Mouse (Mus musculus) cerebellum, adult 18-20 months (tissue): ENCODE results near the gene Hoxa3.

Experiments used
- DNase-seq, 2 experiments: peaks; one replicate each; pipeline ENCODE4 v3.0.0; 2021

Hoxa3 gene

DNA sequence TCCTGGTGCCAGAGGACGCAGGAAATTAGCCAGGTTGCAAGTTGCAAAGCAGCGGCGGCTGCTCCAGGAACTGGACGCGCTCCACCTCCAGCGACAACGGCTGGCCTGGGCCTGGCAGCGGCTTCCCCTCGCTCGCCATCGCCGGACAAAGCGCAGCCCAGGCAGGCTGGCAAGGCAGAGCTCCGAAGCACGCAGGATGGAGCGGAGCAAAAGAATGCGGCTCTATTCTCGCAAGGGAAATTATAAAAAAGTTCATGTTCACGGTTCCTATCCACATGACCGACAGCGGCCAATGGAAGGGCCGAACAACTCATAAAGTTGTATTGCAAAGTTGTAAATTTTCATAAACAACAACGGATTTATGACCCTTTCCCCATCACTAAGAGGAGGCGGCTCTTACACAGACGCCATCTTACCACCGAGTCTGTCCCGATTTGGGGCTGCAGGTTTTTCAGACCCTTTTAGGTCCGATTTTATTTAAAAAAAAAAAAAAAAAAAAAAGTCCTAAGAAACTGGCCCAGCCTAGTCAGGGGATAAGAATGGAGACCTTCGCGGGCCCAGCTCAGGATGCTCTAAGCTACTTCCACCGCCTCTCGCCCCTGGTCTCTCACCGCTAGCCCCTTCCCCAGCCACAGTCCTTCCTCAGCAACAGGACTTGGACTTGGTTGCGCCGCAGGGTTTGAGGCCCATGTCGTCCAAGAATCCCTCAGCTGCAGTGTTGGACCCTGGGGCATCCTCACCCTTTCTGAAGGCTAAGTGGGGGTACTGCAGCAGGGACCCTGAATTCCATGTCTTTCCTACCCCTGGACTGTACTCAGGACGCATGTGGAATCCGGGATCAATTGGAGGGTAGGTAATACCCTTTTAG, at the start of gene Hoxa3, which contains the start of gene Gm28308:
Gene Hoxa3, minus strand, starts transcription at position 218 of the 868 bp plus-strand sequence.
Gene Gm28308, minus strand, starts transcription at position 221 of the 868 bp plus-strand sequence.
- DNase-seq: no peak

DNA sequence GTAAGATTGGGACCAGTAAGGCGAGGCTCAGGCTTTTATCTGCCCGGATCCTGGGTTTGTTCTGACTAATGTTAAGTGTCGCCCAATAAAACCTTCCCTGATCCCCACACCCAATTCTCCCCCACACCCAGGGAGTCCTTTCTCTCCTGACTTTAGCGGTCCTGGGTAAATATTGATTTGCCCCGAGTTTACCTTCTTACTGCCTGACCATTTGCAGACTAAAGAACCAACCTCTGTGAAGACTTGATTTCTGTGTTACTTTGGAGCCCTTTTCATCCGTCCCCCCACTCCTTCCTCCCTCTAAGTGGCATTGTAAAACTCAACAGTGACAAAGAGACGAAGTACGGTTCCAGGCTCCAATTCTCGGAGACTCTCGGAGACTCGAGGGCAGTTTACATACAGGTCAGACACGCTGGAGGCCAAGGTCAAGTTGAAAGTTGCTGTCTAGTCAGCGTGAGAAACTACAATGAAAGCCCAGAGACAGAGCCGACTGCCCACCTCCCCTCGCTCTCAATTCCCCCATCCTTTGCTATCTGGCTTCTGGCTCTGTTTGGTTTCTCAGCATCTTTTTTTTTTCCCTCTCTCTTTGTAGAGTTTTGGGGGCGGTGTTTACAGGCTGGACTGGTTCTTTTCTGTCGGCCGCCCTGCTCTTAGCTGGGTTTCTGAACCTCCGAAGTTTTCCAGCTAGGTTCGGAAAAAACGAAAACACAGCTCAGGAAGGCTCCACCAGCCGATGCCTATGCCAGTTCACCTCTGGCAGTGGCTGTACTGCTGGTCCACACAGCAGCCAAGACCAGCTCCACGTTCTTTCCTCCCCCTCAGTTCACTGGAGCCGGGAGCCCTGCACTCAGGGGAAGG, 49.6 kb upstream of the Hoxa3 start:
- DNase-seq: no peak

DNA sequence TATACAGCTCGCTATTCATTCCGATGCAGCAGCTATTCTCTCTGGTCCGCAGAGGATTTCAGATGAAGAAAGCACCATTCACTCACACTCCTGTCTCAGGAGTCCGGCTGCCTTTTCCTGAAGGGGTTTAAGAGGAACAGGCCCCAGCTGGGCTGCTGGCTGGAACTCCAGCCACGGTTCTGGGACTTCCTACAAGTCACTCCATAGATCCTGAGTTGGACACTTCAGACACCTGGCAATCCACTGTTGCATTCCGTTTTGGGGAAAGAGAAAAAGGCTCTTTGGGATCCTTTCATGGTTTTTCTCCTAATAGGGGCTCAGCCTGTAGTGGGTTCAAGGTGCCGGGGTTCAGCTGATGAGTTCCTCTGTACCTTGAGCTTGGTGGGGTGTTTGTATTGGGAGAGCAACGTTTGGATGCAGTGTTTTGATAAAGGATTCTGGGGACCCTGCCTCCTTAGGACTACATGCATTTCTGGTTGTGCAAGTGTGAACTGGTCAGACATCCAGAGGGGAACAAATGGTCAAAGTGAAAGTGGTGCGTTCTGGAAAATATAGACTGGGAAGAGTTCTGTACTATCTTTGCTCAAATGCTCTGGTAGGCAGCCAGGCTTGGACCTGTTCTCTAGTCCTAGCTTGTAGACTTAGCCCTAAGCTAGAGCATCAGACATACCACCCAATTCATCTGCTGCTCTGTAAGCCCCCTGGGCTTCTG, 48.8 kb upstream of the Hoxa3 start:
- no peak for DNase-seq

DNA sequence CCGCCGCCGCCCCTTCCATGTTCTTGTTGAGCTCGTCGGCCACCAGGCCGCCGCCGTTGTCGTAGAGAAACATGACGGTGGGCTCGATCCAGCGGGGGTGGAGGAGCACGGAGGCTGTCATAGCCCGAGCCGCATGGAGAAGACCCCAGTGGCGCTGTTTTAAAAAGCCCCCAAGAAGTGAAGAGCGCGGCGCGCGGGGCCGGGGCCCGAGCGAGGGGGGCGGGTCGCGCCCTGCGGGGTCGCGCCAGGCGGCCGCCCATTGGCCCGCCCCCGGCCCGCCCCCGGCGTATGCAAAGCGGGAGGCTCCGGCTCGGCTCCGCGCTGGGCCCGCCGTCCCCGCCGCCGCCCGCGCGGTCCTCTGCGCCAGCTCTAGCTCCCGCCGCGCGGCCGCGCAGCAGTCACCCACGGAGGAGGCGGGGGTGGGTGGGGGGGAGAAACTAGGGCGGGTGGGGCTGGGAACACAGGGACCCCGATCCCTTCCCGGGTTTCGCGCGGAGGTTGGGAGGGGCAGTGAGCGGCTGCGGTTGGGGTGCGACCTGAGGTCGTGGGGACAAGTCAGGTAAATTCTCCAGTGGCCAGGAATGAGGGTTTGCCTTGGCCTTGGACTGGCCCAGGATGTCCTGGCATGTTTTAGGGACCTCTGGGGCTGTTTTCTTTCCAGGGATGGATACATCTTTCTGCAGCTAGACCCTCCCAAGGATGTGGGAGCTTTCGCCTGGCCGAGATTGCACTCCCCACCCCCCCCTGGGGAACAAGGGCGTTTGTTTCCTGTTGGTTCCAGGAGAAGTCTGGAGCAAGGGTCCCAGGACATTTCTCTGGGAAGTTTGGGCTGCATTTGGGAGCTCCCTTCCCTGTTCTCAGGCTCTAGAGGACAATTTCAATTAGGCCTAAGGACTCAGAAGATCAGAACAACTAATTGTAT, 47.8 kb upstream of the Hoxa3 start, which contains the start of gene Hoxa13:
Gene Hoxa13, minus strand, starts transcription at position 227 of the 922 bp plus-strand sequence.
- DNase-seq: no peak

DNA sequence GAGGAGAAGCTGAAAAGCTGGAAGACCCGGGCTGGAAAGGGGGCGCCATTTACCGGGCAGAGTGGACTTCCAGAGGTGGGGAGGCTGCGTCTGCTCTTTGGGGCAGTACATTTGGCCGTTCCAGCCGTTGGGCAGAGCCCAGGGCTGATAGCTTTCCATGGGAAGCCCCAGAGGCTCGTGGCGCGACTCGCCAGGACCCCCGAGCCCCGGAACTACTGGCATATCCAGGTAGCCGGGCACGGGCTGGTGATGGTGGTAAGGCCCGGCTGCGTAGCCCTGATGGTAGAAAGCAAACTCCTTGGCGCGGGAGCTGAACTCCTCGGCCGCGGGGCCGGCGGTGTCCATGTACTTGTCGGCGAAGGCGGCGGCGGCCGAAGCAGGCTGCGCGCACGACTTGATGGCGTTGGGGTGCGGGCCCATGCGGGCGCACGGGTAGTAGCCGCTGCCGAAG, 46.7 kb upstream of the Hoxa3 start:
- no peak for DNase-seq

DNA sequence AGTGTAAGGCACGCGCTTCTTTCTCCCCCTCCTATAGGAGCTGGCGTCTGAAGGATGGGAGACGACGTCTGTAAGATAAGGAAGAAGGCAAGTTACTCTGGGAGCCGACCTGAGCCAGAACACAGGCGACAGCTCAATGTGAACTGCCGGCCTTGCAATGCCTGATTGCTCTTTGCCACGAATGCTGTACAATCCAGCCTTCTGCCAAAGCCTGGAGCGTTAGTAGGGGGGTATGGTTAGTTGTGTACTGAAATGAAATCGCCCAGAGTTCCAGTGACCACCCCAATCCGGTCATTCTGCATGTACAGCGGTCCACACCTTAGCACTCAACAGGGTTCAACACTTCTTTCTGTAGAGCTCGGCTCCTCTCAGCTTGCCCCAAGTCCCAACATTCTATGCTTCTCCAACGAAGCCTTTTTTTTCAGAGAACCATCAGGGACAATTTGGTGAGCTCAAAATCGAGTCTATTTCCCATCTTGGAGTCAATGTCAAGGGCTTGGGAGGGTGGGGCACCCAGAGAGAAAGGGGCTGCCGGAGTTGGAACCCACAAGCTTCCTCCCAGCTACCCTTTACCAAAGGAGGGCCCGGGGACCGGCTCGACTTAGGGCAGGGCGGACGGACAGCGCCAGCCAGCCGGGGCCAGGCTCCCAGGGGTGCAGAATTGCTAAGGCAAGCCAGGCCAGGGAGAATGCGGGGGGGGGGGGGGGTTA, 46.1 kb upstream of the Hoxa3 start:
- no peak for DNase-seq

DNA sequence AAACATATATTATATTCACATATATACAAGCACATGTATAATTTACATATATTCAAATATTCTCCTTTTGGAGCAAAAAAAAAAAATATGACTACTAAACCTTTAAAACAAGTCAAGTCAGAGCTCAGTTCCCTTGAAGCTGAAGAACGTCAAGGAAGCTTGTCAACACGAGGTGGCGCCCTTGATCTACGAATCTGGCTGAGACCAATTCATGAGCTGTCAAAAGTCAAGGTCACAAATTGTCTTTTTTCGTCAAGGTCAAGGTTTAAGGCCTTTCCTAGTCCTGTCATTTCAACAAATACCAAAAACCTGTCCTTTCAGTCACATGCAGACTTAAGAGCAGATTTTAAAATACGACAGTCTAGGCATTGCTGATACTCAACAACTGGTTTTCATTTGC, 43.8 kb upstream of the Hoxa3 start:
- DNase-seq: peak; percentile 57 to 66

DNA sequence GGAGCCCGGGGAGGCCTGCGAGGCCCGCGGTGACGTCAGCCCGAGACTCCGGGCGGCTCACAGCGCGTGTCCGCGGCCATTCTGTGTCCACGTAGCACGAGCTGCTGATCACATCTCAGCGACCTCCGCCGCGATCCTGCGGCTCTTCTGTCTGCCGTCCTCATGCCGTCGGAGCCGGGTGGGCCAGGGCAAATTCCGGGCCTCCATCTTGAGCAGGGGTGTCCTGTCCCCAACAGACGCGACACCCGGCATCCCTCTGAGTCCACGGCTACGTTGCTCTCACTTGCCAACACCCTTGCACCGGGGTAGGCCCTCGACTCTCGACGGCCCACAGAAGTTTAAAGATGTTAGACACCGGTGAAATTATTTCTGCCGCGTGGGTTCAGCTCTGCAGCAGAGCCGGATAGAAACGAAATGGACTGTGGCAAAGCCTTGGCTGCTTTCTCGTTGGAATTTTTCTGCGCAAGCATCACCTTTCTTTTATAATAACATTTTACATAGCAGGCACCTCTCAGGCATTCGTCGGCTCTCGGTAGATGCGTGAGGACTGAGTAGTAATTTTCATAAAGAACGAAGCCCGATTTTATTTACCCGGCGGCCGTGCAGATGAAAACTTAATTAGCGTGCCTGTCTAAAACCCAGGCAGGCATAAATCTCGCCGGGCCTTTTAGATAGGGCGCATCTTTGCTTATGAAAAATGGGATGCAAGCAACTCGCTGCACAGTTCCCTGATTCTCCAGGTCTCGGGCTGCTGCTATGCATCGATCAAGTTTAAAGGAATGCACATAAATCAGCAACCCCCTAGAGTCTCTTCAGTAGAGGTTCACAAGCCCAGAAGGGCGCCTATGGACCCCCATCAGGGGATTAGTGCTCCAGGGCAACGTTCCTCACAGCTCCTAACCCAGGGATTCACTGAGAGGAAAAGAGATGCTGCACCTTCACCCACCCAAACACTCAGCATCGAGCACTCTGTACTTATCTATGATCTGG, 40.7 kb upstream of the Hoxa3 start:
- no peak for DNase-seq

DNA sequence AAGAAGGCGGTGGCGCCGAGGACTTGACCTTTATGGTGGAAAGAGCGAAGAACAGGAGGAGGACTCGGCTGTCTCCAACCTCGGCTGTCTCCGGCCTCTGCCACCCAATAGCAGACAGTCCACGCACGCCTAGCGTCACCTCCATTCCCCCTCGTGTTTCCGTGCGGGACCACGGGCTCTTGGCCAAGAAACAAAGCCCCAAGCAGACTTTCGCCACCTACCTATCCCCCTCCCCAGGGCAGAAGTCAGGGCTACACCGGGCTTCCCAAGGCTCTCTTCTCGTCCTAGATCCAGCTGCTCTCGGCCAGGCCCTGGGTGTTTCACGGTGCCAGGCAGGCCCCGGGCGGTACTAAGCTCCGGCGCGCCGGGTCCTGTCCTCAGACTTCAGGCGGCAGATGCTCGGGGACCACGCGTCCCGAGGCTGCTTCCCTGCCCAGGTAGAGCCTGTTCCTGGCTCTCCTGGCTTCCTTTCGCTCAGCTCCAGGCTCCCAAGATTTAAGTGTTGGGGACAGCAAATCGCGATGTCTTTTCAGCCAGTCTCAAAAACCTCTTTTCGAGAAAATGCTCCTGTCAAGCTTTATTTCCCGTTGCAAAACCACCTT, 39.7 kb upstream of the Hoxa3 start:
- no peak for DNase-seq

DNA sequence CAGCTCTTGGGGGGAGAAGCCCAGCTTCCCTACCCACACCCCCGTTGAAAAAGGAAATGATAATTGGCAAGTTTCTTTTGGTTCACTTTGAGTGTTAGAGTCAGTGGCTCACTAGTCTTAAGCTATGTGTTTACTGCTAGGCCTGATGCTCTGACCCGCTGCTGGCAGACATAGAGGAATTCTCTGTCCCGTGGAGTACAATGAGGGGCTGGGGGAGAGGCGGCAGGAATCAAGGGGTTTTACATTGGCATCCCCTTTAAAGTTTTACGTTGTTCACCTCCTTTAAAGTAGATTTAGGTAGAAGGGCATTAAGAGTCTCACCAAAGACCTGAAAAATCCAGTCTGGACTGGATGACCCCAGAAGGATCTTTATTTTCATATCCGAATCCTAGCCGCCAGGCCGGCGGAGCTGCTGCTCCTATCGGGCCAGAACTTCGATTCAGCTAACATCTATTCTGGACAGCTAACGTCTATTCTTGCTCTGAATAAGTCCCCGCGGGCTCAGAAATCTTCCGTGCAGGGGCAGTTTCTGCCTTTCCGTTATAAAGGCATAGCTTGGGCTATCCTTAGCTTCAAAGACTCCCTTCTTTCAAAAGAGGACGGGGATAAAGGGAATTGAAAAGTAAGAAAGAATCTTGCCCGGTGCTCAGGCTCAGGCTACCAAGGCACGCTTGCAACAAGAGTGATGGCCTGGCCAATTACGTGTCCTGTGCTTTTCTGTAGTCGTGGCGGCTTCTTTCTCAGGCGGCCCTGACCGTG, 39.1 kb upstream of the Hoxa3 start:
- no peak for DNase-seq

DNA sequence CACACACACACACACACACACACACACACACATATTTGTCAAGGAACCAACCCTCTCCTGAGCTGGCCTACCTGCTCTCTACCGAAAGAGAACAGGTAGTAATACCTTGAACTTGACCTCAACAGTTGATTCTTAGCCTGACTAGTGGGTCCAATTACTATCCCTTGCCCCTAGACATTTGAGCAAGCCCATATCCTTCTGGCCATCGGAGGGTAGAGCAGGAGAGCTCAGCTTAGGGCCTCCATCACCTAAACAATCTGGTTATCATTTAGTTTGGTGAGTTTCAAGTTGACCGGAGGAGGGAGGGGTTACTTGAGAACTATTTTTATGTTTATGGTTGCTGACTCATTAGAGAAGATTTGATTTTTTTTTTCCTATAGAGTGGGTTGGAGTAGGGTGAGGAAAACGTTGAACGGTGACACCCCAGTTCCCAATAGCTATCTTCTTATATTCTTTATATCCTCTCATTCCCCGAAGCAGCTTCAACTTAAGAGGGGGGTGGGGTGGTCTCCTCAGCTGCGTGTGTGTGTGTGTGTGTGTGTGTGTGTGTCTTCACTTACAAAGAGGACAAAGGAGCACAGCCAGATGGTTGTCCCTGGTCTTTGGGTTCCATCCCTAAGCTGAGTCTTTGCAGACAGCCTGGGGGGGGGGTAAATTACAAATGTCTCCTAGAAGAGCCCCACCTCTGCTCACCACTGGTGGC, 38.2 kb upstream of the Hoxa3 start:
- DNase-seq: no peak

DNA sequence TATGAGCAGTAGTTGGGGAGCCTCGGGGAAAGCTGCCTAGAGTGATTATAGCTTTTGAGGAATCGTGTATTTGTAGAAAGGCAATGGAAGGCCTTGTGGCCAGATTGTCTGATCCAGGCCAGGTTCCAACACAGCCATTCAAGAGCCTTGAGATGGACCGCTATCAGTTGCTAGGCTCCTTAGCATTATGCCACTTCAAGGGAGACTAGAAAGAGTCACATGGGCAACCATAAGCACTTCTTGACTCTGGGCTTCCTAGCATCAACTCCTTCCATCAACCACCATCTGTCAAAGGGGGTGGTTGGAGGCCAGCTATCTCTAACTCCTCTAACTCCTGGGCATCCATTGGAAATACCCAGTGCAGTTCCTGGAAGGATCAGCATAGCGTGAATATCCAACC, 36.7 kb upstream of the Hoxa3 start:
- no peak for DNase-seq

DNA sequence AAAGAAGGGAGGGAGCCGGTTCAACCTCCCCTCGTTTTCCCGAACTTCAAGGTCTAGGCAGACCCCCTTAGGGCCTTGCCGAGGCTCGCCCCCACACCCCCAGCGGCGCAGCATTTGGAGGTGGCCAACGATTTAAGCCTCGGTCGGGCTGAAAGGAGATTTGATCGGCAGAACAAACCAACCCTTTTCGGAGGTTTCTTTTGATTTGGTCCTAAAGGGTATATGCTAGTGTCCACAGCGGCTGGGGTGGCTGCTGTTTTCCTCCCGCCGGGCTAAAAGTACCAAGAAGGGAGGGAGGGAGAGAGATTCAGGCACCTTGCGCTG, 36.2 kb upstream of the Hoxa3 start:
- DNase-seq: no peak

DNA sequence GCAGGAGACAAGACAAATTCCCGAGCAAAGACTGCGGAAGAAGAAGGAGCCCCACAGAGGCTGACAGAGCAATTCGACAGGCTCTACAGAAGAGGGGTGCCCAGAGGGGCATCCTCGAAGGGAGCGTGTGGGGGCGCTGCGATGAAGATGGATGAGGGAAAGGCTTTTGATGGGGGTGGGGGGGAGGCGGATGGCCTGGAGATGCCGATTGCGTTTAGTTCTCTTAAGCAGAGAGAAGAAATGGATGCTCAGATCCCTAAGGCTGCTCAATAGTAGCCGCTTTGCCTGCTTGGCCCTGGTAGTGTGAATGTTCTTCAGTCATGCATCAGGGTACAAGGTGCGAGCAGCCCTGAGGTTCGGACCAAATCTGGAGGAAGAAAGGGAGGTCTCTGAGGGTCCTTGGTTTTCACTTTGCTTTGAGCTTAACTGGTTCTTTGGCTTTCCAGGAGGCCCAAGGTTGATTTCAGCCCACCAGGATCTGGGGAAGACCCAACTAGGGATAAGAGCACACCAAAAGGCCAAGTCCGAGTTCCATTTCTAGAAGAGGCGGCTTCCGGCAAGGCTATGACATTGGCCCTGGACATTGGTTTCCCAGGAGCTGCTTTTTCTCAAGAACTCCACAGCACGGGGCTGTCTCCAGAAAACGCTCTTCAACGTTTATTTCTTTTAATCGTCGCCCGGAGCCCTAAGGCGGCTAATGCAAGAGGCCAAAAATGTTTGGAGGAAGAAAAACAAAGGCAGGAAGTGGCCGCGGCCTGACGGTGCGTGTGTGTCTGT, 35.7 kb upstream of the Hoxa3 start:
- DNase-seq: no peak

DNA sequence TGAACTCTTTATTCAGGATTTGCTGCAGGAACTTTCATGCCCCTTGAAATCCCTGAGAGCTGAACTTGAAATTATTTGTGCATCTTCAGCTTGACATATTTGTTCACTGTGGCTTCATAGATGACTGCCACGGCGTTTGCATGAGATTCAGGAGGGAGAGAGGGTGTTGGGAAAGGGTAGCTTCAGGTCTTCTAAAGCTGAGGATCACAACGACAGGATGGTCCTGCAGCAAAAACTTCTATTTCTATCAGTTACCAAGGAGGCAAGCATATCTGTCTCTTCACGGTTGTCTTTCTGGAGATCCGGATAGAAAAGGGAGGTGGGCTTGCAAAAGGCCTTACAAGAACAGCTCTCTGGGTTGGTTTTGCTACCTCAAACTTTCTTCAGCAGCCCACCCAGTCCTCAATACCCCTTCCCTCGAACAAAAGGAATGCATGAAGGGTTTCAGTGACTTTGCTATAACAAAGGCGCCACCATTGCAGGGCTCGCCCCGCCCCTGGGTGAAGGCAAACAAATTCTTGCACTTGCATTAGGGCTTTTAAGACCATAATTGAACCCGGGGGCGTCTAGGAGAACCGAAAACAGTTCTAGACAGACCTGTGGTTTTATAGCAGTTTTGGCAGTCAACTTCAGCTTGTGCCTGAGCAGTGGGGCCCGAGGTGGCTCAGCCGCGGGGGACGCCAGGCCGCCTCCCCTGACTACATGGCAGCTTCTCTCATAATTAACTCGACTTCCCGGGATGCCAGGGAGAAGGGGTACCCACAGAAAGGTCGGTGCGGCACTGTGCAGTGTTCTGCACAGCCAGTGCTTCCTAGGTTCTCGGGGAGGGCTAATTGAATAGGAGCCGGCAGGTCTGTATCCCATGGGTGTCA, 34.9 kb upstream of the Hoxa3 start:
- DNase-seq: no peak

DNA sequence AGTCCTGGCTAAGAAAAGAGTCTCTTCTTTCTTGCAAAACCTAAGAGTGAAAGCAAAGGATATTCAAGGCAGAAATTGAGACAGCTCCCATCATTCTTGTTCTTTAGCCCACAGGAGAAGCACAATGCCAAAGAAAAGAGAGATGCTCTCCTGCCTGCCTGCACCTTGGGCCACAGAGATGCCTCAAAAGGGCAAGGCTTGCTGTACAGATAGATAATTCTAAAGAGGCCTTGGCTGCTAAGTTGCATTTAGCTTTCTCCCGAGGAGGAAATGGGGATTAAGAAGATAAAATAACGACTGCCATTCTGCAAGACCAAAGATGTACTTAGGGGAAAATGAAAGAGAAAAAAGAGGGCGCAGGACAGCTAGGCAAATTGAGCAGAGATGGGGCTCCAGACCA, 33.8 kb upstream of the Hoxa3 start:
- DNase-seq: no peak
